Mouse (Mus musculus) gonadal fat pad, adult 2 months (tissue): Measurements from ENCODE around the gene Ccdc85c. TPM values are rescaled to one million over a fixed set of nuclear protein-coding genes. Genes with fewer than 3 reads are reported as not detected.
A peak's percentile ranks its signal among the peaks of the same experiment; 100 is the strongest.

Experiments
- DNase-seq: peaks from one replicate; pipeline ENCODE4 v3.0.0-alpha.2; 2012; ENCODE audit warnings: low read depth
- polyA plus RNA-seq: library from polyadenylated mRNA; depleted of rRNA; stranded (reverse); fragments of >200 nt; gene quantifications from 2 replicates; pipeline ENCODE4 v1.2.3, GENCODE M21; 2012

Ccdc85c gene
- polyA plus RNA-seq, 1 experiment = 13.0 TPM

DNA sequence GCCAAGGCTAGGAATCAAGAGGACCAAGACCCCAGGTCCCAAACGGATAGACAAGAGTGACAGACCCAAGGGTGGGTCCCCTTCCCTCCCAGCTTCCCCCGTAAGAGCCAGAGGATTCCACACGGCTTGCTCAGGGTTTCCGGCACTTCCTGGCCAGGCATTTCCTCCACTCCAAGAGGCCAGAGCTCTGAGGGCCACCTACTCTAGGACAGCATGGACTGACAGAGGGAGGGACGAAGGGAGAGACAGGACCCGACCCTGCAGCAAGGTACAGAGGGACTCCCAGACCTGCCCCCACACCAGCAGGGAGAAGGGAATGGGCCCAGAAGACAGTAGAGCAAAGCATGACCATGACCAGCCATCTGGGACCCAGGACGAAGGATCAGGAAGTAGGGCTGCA lies 7.6 kb downstream of the Ccdc85c start:
- DNase-seq = no peak

DNA sequence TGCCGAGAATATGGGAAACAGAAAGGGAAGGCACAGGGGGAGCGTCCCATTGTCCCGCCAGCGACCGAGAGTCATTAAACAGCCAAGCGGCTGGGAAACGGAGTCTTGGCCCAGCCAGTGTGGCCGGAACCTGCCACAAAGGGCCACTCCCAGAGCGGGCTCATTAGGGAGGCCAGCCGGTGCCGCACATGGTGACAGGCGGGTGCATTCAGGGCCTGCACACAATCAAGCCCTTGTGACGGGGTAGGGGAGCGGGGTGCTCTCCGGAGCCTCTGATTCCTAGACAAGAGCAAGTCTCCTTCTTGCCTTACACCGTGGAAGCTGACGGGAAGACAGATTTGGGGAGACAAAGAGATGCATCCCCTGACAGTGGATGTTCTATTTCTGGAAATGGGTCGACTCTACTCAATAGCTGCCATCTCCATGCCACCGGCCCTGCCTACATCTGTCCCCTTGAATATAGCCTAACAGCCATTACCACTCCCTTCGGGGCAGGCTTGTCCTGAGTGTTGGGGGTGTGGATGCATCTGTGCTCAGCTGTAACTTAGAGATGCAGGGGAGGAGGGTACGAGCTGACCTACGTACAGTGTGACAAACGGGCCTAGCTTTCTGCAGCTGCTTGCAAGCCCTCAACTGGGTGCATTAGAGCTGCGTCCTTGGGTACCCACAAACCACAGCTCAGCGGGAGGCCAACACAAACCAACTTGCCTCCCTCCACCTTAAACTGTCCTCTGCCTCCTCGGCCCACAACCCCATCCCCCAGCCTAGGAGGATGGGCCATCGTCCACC lies 9.2 kb downstream of the Ccdc85c start:
- DNase-seq = no peak

GRCm38 (mm10) chr12:108264918-108265317 lies 10.3 kb downstream of the Ccdc85c start:
- DNase-seq = no peak

- DNase-seq = no peak
Measured at GRCm38 (mm10) chr12:108260950-108261349, 14.3 kb downstream of the Ccdc85c start.

DNA sequence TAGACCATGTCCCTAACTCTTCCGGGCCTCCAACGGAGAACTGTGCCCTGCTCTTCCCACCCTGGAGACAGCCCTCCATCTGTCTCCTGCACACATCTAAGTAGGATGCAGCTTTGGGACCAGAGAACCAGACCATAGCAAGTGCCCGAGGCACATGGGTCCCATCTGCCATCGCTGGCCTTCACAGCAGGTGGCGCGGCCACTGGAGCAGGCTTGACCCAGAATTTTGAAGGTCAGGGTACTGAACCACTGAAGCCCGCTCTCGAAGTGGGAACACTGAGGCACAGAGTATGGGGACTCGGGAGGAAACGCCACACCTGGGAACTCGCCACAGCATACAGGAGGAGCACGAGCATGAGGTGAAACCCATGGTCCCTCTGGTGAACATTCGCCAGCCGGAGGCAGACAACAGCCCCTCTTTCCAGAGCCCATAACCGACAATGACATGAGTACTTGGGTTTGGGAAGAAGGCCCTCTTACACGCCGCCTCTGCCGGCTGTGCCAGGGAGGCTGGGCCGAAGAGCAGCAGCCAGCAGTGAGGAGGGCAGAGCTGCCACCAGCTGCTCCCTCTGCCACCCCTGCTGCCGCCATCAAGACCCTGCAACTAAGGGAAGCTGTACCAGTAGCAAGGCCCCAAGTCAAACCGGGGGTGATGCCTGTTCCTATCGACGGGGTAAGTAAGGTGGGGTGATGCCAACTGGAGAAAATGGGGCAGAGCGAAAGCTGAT lies 15.7 kb downstream of the Ccdc85c start:
- DNase-seq = no peak

DNA sequence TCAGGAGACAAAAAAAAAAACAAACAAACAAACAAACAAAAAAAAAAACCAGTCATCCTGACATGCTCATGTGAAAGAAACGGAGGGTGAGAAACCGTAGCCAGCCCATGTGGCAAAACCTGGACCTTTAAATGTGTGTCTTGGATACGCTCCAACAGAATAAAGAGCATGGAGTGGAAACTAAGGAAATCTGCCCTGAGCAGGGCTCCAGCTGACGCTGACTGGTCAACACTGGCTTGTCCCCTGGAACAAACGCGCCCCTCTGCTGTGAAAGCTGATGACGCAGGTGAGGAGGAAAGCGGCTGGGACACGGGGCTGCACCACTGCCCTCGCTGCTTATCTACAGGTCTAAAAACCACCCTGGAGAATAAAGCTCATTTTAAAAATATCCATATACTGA lies 18.5 kb downstream of the Ccdc85c start:
- no peak for DNase-seq

DNA sequence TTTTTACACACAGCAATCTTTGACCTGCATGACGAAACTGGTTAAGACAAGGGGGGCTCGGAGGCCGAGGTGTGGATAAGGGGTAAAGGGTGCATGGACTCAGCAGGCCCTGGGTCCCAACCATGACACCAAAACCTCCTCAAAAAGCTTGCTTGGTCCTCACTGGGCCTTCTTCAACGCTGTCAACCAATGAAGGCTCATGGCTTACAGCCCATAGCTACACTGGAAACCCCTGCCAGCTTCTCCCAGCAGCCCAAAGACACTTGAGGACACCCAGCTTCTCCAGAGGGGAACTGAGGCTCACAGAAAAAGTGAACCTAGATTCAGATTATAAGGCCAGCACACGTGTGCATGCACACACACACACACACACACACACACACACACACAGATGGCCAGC lies 19.3 kb downstream of the Ccdc85c start:
- no peak for DNase-seq

DNA sequence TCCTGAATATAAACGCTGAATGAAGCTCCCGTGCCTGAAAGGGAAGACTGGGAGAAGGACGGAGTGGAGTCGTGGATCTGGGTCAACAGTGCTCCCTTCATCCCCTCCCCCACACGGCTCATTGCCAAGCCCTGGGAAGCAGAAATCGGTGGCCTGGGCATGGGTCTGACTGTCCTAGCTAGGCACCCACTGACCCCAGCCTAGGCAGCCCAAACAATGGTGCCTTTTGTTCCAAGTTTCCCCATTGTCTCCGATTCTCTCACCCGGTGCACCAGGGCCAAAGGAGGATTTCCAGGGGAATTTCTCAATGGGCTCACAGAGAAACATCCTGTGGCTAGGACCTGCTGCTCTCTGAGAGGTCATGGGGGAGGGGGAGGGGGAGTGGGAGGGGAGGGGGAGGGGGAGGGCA lies 19.7 kb downstream of the Ccdc85c start:
- peak; percentile 92 for DNase-seq

DNA sequence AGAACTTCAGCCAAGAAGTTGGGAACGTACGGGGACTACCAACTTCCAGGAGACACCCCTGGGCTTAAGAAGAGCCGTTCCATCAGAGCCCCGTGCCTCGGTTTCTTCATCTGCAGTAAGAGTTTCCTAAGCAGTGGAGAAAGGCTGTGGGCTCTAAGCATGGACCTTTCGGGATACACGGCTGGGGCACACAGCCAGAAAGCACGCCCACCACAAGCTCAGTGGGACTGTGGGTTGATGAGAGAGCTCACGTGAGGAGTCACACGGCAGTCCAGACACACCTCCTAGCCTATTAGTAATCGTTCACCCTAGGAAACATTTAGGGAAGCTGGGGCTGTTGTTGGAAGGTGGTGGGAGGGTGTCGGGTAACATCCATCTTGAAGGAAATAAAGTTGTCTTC lies 22.2 kb downstream of the Ccdc85c start:
- no peak for DNase-seq

- no peak for DNase-seq
Measured at GRCm38 (mm10) chr12:108251825-108252542, 23.2 kb downstream of the Ccdc85c start.

DNA sequence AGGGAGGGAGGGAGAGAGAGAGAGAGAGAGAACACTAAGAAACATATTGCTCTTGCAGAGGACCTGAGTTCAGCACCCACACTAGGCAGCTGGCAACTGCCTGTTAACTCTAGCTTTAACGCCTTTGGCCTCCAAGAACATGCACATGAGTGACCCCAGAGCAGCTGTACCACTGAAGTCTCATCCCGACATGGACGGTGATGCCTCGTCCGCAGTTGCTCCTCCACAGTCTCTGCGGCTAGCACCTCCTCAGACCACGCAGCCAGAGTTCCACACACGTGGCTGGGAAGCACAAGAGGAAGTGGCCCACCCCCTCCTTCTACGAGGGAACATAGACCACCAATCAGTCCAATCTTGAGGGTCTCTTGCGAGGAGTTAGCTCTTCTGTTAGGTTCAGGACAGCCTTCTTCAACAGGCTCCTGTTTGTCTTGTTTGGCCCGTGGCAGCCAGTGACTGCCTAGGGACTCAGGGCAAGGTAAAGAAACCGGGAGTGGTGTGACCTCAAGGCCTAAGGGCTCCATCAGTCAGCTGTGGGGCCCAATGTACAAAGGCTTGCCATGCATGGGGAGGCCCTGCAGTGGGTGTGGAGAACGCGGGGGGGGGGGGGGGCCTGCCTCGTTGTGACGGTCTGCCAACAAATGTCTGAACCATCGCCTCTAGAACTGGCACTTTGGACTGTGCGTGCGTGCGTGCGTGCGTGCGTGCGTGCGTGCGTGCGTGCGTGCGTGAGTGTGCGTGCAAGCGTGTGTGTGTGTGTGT lies 24.0 kb downstream of the Ccdc85c start:
- DNase-seq = no peak

- DNase-seq = no peak
Measured at GRCm38 (mm10) chr12:108249522-108249921, 25.7 kb downstream of the Ccdc85c start.

DNA sequence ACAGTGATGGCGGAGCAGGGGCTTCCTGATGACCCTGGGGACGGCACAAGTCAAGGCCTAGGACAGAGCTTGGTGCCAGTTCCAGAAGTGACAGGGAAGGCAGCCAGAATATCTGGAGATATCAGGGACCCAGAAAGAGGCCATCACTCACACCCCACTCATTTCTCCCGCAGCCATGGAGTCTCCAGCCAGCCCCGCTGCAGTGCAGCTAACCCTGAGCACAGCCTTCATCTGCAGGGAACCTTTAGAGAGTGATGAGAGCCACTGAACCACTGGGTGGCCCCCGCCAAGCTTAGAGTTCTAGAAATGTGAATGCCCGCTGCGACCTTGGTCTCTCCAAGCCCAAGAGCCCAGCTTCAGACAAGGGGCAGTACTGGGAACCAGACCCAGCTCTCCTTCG lies 26.2 kb downstream of the Ccdc85c start:
- no peak for DNase-seq

- no peak for DNase-seq
Measured at GRCm38 (mm10) chr12:108246759-108247500, 28.3 kb downstream of the Ccdc85c start.

GRCm38 (mm10) chr12:108245579-108245978 lies 29.6 kb downstream of the Ccdc85c start:
- no peak for DNase-seq

DNA sequence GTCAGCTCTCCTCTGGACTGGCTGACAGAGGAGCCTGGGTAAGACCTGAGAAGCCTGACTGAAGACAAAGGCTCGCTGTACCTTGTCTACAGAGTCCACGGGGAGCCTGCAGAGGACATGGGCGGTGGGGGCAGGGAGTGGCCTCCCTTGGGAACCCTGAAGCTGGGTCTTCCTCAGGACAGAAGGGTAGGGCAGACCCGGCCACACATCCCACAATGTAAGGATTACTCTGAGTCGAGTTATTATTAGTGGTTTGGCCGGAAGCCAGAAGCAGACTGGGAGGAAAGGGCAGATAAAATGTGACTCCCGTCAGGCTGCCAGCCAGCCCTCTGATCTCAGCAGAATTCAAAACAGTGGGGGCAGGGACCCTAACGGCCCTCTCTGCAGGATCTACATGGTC lies 30.4 kb downstream of the Ccdc85c start:
- no peak for DNase-seq

DNA sequence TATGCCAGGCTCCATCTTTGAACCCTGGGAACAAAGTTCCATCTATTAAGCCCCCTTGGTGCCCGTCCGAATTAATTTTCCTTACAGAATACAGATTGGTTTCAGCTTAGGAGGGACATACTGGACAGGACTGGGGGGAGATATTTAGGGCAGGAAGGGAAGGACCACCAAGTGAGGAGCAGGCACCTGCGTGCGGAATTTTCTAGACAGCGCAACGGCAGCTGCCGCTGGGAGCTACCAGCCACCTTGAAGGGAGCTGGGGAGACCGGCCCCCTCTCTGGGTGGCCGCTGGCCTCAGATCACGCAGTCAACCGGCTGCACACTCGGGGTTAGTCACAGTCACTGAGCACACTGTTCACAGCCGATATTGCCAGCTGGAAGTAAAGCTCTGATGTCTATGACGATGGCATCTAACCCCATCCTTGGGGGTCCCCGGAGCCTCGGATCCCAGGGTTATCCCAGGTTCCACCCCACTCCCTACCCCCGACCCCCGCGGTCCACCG lies 32.9 kb downstream of the Ccdc85c start:
- DNase-seq = no peak

DNA sequence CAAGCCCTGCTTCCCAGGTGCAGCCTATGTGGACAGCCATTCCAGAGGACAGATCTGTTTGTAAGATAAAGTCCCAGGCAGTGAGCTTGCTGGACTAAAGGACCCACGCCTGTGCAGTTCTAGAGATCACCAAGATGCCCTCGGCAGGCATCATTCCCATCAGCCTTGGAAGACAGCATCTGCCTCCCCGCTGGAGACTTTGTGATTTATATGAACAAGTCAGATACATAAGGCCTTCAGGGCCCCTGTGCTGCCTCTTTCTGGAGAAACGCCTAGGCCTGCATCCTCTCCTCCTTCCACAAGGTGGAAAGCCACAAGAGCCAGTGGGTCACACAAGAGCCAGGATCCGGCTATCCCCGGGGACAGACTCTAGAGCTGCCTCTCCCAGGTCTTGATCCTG lies 33.6 kb downstream of the Ccdc85c start:
- no peak for DNase-seq

DNA sequence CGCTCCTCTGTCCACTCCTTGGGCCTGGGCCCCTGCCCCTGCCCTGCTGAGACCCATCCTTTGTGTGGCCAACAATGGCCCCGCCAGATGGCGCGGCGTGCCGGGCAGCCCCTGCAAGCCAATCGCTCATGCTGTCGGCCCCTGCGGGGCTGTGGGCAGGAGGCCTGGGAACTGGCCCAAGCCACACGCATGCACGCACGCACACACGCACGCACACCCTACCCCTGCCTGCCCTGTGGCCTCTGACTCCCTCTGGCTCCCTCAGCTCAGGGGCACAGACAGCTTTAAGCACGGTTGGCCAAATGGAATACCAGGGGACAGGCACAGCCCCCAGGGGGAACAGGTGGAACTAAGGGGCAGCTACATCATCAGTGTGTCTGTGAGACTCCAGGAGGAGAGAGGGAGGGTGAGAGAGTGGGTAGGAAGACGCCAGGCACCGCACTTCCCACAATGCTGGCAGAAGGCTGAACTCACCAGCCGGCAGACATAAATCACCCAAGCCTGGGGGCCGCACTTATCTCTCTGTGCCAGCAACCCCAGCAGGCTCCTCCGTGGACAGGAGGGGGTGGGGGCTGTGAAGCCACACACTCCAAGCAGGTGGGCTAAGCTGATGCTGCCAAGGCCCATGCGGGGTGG lies 34.2 kb downstream of the Ccdc85c start:
- no peak for DNase-seq

DNA sequence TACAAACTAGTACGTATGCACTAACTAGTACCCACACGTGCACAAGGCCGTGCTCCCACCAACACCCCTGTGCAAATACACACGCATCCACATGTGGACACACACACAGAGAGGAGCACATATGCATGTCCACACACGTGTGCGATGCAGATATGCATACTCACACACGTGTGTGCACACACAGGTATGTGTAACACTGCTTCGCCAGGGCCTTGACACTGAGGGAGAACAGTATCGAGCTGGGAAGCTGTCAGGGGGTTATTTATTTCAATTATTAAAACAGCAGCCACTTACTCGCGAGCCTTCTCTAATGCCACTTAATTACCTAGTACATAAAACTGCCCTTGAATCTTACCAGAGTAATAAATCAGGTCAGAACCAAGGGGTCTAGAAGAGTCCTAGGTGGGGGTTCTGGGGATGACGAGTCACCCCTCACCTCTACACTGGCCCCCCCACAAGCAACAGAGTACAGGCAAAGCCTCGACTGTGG lies 34.8 kb downstream of the Ccdc85c start:
- no peak for DNase-seq
